Mouse (Mus musculus) myocyte (in vitro differentiated cells): ENCODE results near the gene Trim61. TPM values are rescaled to one million over a fixed set of nuclear protein-coding genes. Genes with fewer than 3 reads are reported as not detected.

Source experiments
- H3K27me3 ChIP-seq: one replicate; pipeline ENCODE4 v1.6.1; 2011; ENCODE audit not compliant: control insufficient read depth, insufficient read depth, insufficient read length
- H3K36me3 ChIP-seq: one replicate; pipeline ENCODE4 v1.6.1; 2011; ENCODE audit not compliant: control insufficient read depth, insufficient read depth
- H3K4me2 ChIP-seq: one replicate; pipeline ENCODE4 v1.6.1; 2011; ENCODE audit warnings: low read depth, control low read depth
- H3K4me3 ChIP-seq: one replicate; pipeline ENCODE4 v1.5.1; 2011; ENCODE audit warnings: mild to moderate bottlenecking, control low read depth, moderate library complexity
- H3K79me2 ChIP-seq: one replicate; pipeline ENCODE4 v1.6.1; 2011; ENCODE audit not compliant: control insufficient read depth, insufficient read depth
- H3ac ChIP-seq: one replicate; pipeline ENCODE4 v1.6.1; 2011; ENCODE audit not compliant: control insufficient read depth, insufficient read length
- CEBPB ChIP-seq: IDR thresholded peaks from 2 replicates; pipeline ENCODE4 v1.6.1; 2011; ENCODE audit warnings: mild to moderate bottlenecking, moderate library complexity; ENCODE audit not compliant: poor library complexity, insufficient read depth, severe bottlenecking
- E2F4 ChIP-seq: IDR thresholded peaks from one replicate; pipeline ENCODE4 v1.6.1; 2011; ENCODE audit warnings: mild to moderate bottlenecking, control low read depth, moderate library complexity; ENCODE audit not compliant: insufficient read depth
- MAX ChIP-seq: IDR thresholded peaks from one replicate; pipeline ENCODE4 v1.6.1; 2011; ENCODE audit warnings: low read depth, mild to moderate bottlenecking, control low read depth
- MYOD1 ChIP-seq, 3 experiments: IDR thresholded peaks; one replicate each; pipeline ENCODE4 v1.6.1; 2011; ENCODE audit warnings: control low read depth in 2 of 3, low read depth in 2 of 3, mild to moderate bottlenecking in 2 of 3, moderate library complexity in 1 of 3; ENCODE audit not compliant: insufficient read length in 2 of 3, control insufficient read depth in 1 of 3
- MYOG ChIP-seq, 3 experiments: IDR thresholded peaks; one replicate each; pipeline ENCODE4 v1.6.1; 2011; ENCODE audit warnings: control low read depth in 2 of 3, low read depth in 2 of 3, mild to moderate bottlenecking in 2 of 3; ENCODE audit not compliant: insufficient read length in 2 of 3, control insufficient read depth in 1 of 3, insufficient read depth in 1 of 3
- POLR2A ChIP-seq: IDR thresholded peaks from one replicate; pipeline ENCODE4 v1.6.1; 2011; ENCODE audit warnings: low read depth, mild to moderate bottlenecking, control low read depth, moderate library complexity; ENCODE audit not compliant: insufficient read length
- POLR2AphosphoS2 ChIP-seq: IDR thresholded peaks from one replicate; pipeline ENCODE4 v1.6.1; 2011; ENCODE audit warnings: low read depth, control low read depth; ENCODE audit not compliant: insufficient read length
- REST ChIP-seq: IDR thresholded peaks from one replicate; pipeline ENCODE4 v1.6.1; 2011; ENCODE audit warnings: mild to moderate bottlenecking, control low read depth, moderate library complexity; ENCODE audit not compliant: insufficient read depth, insufficient read length
- SRF ChIP-seq: IDR thresholded peaks from one replicate; pipeline ENCODE4 v1.6.1; 2011; ENCODE audit warnings: low read depth; ENCODE audit not compliant: control insufficient read depth, insufficient read length
- TCF12 ChIP-seq: IDR thresholded peaks from one replicate; pipeline ENCODE4 v1.6.1; 2011; ENCODE audit warnings: mild to moderate bottlenecking, control low read depth; ENCODE audit not compliant: poor library complexity, insufficient read depth, severe bottlenecking
- TCF3 ChIP-seq: IDR thresholded peaks from one replicate; pipeline ENCODE4 v1.6.1; 2011; ENCODE audit warnings: low read depth, control low read depth; ENCODE audit not compliant: insufficient read length
- USF1 ChIP-seq: IDR thresholded peaks from one replicate; pipeline ENCODE4 v1.6.1; 2011; ENCODE audit warnings: low read depth, mild to moderate bottlenecking, control low read depth, moderate library complexity
- polyA plus RNA-seq: library from polyadenylated mRNA; unstranded; fragments of >200 nt; fragmentation: generic; extraction: Trizol; gene quantifications from one replicate; pipeline ENCODE4 v1.2.1, GENCODE M21; 2012; ENCODE audit warnings: missing spikeins

Gene Trim61
- polyA plus RNA-seq, 1 experiment: not detected

GRCm38 (mm10) chr8:65062195-65062594, 43.9 kb upstream of the Trim61 start:
- no peak for TF ChIP-seq MYOG (IDR thresholded peaks at IDR 0.05; ENCODE audit: control insufficient read depth in 1 of 3, insufficient read depth in 1 of 3, insufficient read length in 2 of 3, low read depth in 2 of 3)
- TF ChIP-seq POLR2A: no peak
- TF ChIP-seq SRF: no peak
- TF ChIP-seq USF1: no peak
- TF ChIP-seq TCF12: no peak
- TF ChIP-seq CEBPB: no peak
- TF ChIP-seq E2F4: no peak
- no peak for TF ChIP-seq REST
- no peak for TF ChIP-seq MYOD1 (IDR thresholded peaks at IDR 0.05; ENCODE audit: control insufficient read depth in 1 of 3, insufficient read length in 2 of 3, low read depth in 2 of 3)
- TF ChIP-seq POLR2AphosphoS2: no peak

GRCm38 (mm10) chr8:65056722-65057121, 38.4 kb upstream of the Trim61 start:
- H3K36me3 ChIP-seq: no peaks in the 10 kb centered on the region
- H3ac ChIP-seq: no peak overlapping the region
- no peaks in the 10 kb centered on the region for H3K27me3 ChIP-seq
- TF ChIP-seq USF1 (no peak), SRF (no peak), MYOD1 (IDR thresholded peaks at IDR 0.05; ENCODE audit: control insufficient read depth in 1 of 3, insufficient read length in 2 of 3, low read depth in 2 of 3) (no peak), MAX (no peak), POLR2AphosphoS2 (no peak), TCF3 (no peak), CEBPB (no peak), MYOG (IDR thresholded peaks at IDR 0.05; ENCODE audit: control insufficient read depth in 1 of 3, insufficient read depth in 1 of 3, insufficient read length in 2 of 3, low read depth in 2 of 3) (no peak), REST (no peak), E2F4 (no peak), TCF12 (no peak), POLR2A (no peak)
- H3K79me2 ChIP-seq: no peaks in the 10 kb centered on the region
- H3K4me2 ChIP-seq: no peak overlapping the region
- H3K4me3 ChIP-seq: no peak overlapping the region

More at GRCm38 (mm10) chr8:65062195-65062594, 43.9 kb upstream of the Trim61 start:
- H3ac ChIP-seq: no peak overlapping the region
- H3K4me3 ChIP-seq: no peak overlapping the region
- no peak overlapping the region for H3K4me2 ChIP-seq
- no peaks in the 10 kb centered on the region for H3K27me3 ChIP-seq
- no peaks in the 10 kb centered on the region for H3K79me2 ChIP-seq
- no peaks in the 10 kb centered on the region for H3K36me3 ChIP-seq

GRCm38 (mm10) chr8:65053968-65054367, 35.6 kb upstream of the Trim61 start:
- TF ChIP-seq TCF3 (no peak), TCF12 (no peak), POLR2A (no peak), MYOD1 (IDR thresholded peaks at IDR 0.05; ENCODE audit: control insufficient read depth in 1 of 3, insufficient read length in 2 of 3, low read depth in 2 of 3) (no peak), SRF (no peak), E2F4 (no peak), MAX (no peak), MYOG (IDR thresholded peaks at IDR 0.05; ENCODE audit: control insufficient read depth in 1 of 3, insufficient read depth in 1 of 3, insufficient read length in 2 of 3, low read depth in 2 of 3) (no peak), POLR2AphosphoS2 (no peak), CEBPB (no peak)
- no peaks in the 10 kb centered on the region for H3K79me2 ChIP-seq
- H3K27me3 ChIP-seq: no peaks in the 10 kb centered on the region
- H3K36me3 ChIP-seq: no peaks in the 10 kb centered on the region
- no peak overlapping the region for H3K4me3 ChIP-seq
- H3ac ChIP-seq: no peak overlapping the region
- H3K4me2 ChIP-seq: no peak overlapping the region

GRCm38 (mm10) chr8:65053554-65053953, 35.2 kb upstream of the Trim61 start:
- TF ChIP-seq TCF3: no peak
- no peak for TF ChIP-seq REST
- no peak for TF ChIP-seq TCF12
- no peak for TF ChIP-seq CEBPB
- no peak for TF ChIP-seq MAX
- no peak for TF ChIP-seq E2F4
- no peak for TF ChIP-seq MYOG (IDR thresholded peaks at IDR 0.05; ENCODE audit: control insufficient read depth in 1 of 3, insufficient read depth in 1 of 3, insufficient read length in 2 of 3, low read depth in 2 of 3)
- no peak for TF ChIP-seq POLR2AphosphoS2
- no peak for TF ChIP-seq MYOD1 (IDR thresholded peaks at IDR 0.05; ENCODE audit: control insufficient read depth in 1 of 3, insufficient read length in 2 of 3, low read depth in 2 of 3)
- no peak for TF ChIP-seq SRF
- TF ChIP-seq USF1: no peak
- TF ChIP-seq POLR2A: no peak
- no peaks in the 10 kb centered on the region for H3K79me2 ChIP-seq
- no peaks in the 10 kb centered on the region for H3K27me3 ChIP-seq

More at GRCm38 (mm10) chr8:65053554-65053953, 35.2 kb upstream of the Trim61 start:
- Histone ChIP-seq H3K4me2 (no peak overlapping the region), H3K4me3 (no peak overlapping the region), H3ac (no peak overlapping the region), H3K36me3 (no peaks in the 10 kb centered on the region)
